Mouse (Mus musculus): ENCODE measurements at regions not wholly inside any gene's neighbourhood (a gene's known extent, or its start where the extent isn't known, plus 50 kb on each side); places are given as distances from the start of the nearest gene placed in this dataset.

DNA sequence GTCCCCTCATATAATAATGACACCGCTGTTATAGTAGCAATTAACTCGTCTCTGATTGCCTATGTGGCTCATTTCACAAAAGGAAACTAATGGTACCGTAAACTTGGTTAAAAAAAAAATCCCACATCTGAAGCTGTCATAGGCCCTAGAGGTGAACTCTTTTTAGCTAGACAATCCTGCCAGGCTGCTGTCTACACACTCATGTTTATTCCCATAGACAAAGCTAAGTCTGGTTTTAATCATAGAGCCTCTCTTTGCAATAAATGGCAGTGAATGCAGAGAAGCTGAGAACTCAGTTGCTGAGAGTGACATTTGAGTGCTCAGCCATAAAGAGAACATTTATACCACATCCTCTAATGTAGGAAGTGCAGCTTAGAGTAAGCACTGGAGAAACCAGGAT lies 111.3 kb upstream of the Adra1d start:
- TF ChIP-seq POLR2A (IDR thresholded peaks at IDR 0.05; ENCODE audit: low read depth, low read length) = no peak
- no peak for TF ChIP-seq CTCF (conservative IDR thresholded peaks at IDR 0.05; ENCODE audit: insufficient read depth, insufficient read length, low read depth, low read length)
